Mouse (Mus musculus): Measurements from ENCODE around the gene Saysd1.

The Saysd1 gene

GRCm38 (mm10) chr14:20138484-20139355 lies at the start of gene Saysd1:
Gene Saysd1, minus strand, starts transcription at chr14:20138534.
- no peak for DNase-seq (ENCODE audit: extremely low spot score)

- no peak for DNase-seq (ENCODE audit: extremely low spot score)
Observed at GRCm38 (mm10) chr14:20185426-20185825, 47.1 kb upstream of the Saysd1 start.

GRCm38 (mm10) chr14:20183701-20184100 lies 45.4 kb upstream of the Saysd1 start:
- no peak for DNase-seq (ENCODE audit: extremely low spot score)

GRCm38 (mm10) chr14:20182596-20182995 lies 44.3 kb upstream of the Saysd1 start:
- DNase-seq (ENCODE audit: extremely low spot score): no peak

GRCm38 (mm10) chr14:20181466-20181921 lies 43.2 kb upstream of the Saysd1 start, which contains the start of gene Kcnk5:
Gene Kcnk5, minus strand, starts transcription at chr14:20181809.
- peak; percentile 95 for DNase-seq (ENCODE audit: extremely low spot score)

GRCm38 (mm10) chr14:20180751-20181162 lies 42.4 kb upstream of the Saysd1 start:
- peak; percentile 49 for DNase-seq (ENCODE audit: extremely low spot score)

GRCm38 (mm10) chr14:20180304-20180703 lies 42.0 kb upstream of the Saysd1 start:
- no peak for DNase-seq (ENCODE audit: extremely low spot score)

GRCm38 (mm10) chr14:20179731-20180280 lies 41.5 kb upstream of the Saysd1 start:
- no peak for DNase-seq (ENCODE audit: extremely low spot score)

- no peak for DNase-seq (ENCODE audit: extremely low spot score)
Observed at GRCm38 (mm10) chr14:20179080-20179479, 40.7 kb upstream of the Saysd1 start.

GRCm38 (mm10) chr14:20178593-20178992 lies 40.3 kb upstream of the Saysd1 start:
- DNase-seq (ENCODE audit: extremely low spot score): no peak

- no peak for DNase-seq (ENCODE audit: extremely low spot score)
Observed at GRCm38 (mm10) chr14:20177494-20178123, 39.3 kb upstream of the Saysd1 start.

GRCm38 (mm10) chr14:20175705-20176104 lies 37.4 kb upstream of the Saysd1 start:
- DNase-seq (ENCODE audit: extremely low spot score): no peak

GRCm38 (mm10) chr14:20175114-20175513 lies 36.8 kb upstream of the Saysd1 start:
- no peak for DNase-seq (ENCODE audit: extremely low spot score)

- no peak for DNase-seq (ENCODE audit: extremely low spot score)
Observed at GRCm38 (mm10) chr14:20174696-20175095, 36.4 kb upstream of the Saysd1 start.

- no peak for DNase-seq (ENCODE audit: extremely low spot score)
Observed at GRCm38 (mm10) chr14:20173873-20174490, 35.6 kb upstream of the Saysd1 start.

GRCm38 (mm10) chr14:20172924-20173323 lies 34.6 kb upstream of the Saysd1 start:
- no peak for DNase-seq (ENCODE audit: extremely low spot score)

GRCm38 (mm10) chr14:20172509-20172908 lies 34.2 kb upstream of the Saysd1 start:
- no peak for DNase-seq (ENCODE audit: extremely low spot score)

GRCm38 (mm10) chr14:20171840-20172239 lies 33.5 kb upstream of the Saysd1 start:
- DNase-seq (ENCODE audit: extremely low spot score): no peak

GRCm38 (mm10) chr14:20169251-20169650 lies 30.9 kb upstream of the Saysd1 start:
- DNase-seq (ENCODE audit: extremely low spot score): no peak

GRCm38 (mm10) chr14:20168478-20168877 lies 30.1 kb upstream of the Saysd1 start:
- DNase-seq (ENCODE audit: extremely low spot score): no peak

- DNase-seq (ENCODE audit: extremely low spot score): no peak
Observed at GRCm38 (mm10) chr14:20168054-20168453, 29.7 kb upstream of the Saysd1 start.

GRCm38 (mm10) chr14:20165413-20165812 lies 27.1 kb upstream of the Saysd1 start:
- DNase-seq (ENCODE audit: extremely low spot score): no peak

All from embryo, embryonic 9.5 days (tissue).